Mouse (Mus musculus) lung, adult 2 months (tissue): Measurements from ENCODE around the gene Hist1h4d. TPM values are rescaled to one million over a fixed set of nuclear protein-coding genes. Genes with fewer than 3 reads are reported as not detected.
A peak's percentile ranks its signal among the peaks of the same experiment; 100 is the strongest.
"Not testable (repeated sequence)": the region's sequence is repeated elsewhere in the genome, so short reads cannot be mapped to it uniquely, and the experiment has no call there.

ENCODE experiments used
- DNase-seq: peaks from one replicate; pipeline ENCODE4 v3.0.0; 2022
- H3K4me1 ChIP-seq: fragments of 200-500 bp; 2 replicates; pipeline ENCODE4 v1.6.1; 2011; ENCODE audit warnings: low read length; ENCODE audit not compliant: control insufficient read depth, insufficient read depth
- H3K4me3 ChIP-seq: fragments of 200-500 bp; replicated peaks from 2 replicates; pipeline ENCODE3; 2011; ENCODE audit warnings: low read depth, mild to moderate bottlenecking, control low read depth, low read length; ENCODE audit errors: extremely low read depth
- CTCF ChIP-seq: fragments of 200-500 bp; IDR thresholded peaks from 2 replicates; pipeline ENCODE4 v1.5.1; 2011; ENCODE audit warnings: mild to moderate bottlenecking, low read length, control low read depth; ENCODE audit not compliant: insufficient read depth
- POLR2A ChIP-seq: fragments of 200-500 bp; IDR thresholded peaks from 2 replicates; pipeline ENCODE4 v1.6.1; 2011; ENCODE audit warnings: low read depth, mild to moderate bottlenecking, control low read depth, low read length, borderline replicate concordance; ENCODE audit errors: extremely low read depth
- WGBS: fragments of 180-500 bp; shearing (Covaris S2); methylation state at CpG from one replicate; pipeline ENCODE4 v1.1.7; 2018; 5-methylcytosine and 5-hydroxymethylcytosine counted together
- polyA plus RNA-seq: library from polyadenylated mRNA; depleted of rRNA; stranded (reverse); fragments of >200 nt; gene quantifications from 2 replicates; pipeline ENCODE4 v1.2.3, GENCODE M21; 2012

Hist1h4d gene
- polyA plus RNA-seq, 1 experiment = 9.0 TPM

DNA sequence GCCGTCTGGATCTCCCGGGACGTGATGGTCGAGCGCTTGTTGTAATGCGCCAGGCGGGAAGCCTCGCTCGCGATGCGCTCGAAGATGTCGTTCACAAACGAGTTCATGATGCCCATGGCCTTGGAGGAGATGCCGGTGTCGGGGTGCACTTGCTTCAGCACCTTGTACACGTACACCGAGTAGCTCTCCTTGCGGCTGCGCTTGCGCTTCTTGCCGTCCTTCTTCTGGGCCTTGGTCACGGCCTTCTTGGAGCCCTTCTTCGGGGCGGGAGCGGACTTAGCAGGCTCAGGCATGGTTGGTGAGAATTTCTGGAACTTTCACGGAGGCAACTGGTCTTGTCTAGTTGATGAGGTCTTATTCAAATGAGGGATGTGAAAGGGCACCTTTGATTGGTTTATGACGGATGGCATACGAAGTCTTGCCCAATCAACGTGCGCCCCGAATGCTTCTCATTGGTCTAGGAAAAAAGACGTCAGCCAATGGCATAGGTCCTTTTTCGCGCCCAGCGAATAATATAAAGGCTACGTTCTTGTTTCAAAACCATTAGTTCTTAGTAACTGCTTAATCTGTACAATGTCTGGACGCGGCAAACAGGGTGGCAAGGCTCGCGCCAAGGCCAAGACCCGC lies 7.4 kb upstream of the Hist1h4d start, which contains the start of the genes Hist1h2bf and Hist1h2ad:
TSS of gene Hist1h2bf (minus strand) at position 299 of the 627 bp plus-strand sequence.
TSS of gene Hist1h2ad (plus strand) at position 484 of the 627 bp plus-strand sequence.
- not testable (repeated sequence) for H3K4me1 ChIP-seq
- peak within 1 kb of the TSS; percentile 49 for H3K4me3 ChIP-seq
- WGBS = 2% methylated on average over 42 of the region's 42 CpGs
- TF ChIP-seq POLR2A = peak; percentile 33; the same call in 1 of the 2 replicates
- DNase-seq = peak; percentile 65

DNA sequence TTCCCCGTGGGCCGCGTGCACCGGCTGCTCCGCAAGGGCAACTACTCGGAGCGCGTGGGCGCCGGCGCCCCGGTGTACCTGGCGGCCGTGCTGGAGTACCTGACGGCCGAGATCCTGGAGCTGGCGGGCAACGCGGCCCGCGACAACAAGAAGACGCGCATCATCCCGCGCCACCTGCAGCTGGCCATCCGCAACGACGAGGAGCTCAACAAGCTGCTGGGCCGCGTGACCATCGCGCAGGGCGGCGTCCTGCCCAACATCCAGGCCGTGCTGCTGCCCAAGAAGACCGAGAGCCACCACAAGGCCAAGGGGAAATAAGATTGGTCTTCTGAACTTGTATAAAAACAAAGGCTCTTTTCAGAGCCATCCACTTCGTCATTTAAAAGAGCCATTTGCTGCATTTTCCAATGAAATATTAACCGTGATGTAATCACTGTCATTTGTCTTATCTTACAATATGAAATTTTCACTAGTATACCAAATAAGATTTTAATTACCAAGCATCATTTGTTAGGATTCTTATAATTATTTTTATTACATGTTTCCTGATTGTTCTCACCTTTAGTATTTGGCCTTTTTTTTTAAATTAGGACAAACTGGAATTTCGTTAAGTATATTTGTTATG lies 6.7 kb upstream of the Hist1h4d start:
- H3K4me1 ChIP-seq, DNase-seq, H3K4me3 ChIP-seq: not testable (repeated sequence)
- 4% methylated on average over 13 of the region's 39 CpGs for WGBS

DNA sequence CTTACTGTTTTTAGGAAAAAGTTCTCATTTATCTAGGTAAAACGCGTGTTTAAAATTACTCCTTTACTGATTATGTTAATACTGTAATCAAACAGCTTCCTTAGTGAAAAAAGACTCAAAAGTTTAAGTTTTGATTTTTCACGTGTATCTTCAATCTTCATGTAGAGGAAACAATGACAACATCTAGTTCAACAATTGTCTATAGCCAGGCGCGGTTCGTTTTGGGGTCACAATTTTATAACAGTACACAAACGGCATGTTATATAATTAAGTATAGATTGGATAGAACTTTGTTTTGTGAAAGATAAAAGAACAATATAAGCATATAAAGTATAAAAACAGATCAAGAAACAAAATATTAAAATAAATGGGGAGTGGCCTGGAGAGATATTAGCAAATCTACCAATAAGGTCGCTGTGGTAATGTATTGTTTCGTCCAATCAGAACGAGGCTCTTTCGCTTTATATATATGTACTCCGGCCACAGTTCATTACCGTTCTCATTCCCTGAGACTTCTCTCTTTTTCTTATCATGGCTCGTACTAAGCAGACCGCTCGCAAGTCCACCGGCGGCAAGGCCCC lies 6.0 kb upstream of the Hist1h4d start, which contains the start of gene Hist1h3d:
TSS of gene Hist1h3d (plus strand) at position 493 of the 581 bp plus-strand sequence.
- TF ChIP-seq CTCF = no peak
- 0 out of 2 replicates have a peak, but pooled peaks have one; percentile 17 for TF ChIP-seq POLR2A
- Histone ChIP-seq H3K4me1 (no peaks in the 10 kb centered on the region), H3K4me3 (peak within 1 kb of the TSS; percentile 54)
- DNase-seq = peak; percentile 36
- 2% methylated on average over 18 of the region's 18 CpGs for WGBS

DNA sequence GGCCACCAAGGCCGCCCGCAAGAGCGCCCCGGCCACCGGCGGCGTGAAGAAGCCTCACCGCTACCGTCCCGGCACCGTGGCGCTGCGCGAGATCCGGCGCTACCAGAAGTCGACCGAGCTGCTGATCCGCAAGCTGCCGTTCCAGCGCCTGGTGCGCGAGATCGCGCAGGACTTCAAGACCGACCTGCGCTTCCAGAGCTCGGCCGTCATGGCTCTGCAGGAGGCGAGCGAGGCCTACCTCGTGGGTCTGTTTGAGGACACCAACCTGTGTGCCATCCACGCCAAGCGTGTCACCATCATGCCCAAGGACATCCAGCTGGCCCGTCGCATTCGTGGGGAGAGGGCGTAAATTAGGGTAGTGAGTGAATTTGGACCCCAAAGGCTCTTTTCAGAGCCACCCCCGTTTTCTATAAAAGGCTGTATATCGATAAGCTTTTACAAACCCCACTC lies 5.5 kb upstream of the Hist1h4d start:
- WGBS = 2% methylated on average over 17 of the region's 40 CpGs
- not testable (repeated sequence) for H3K4me1 ChIP-seq
- DNase-seq = peak; percentile 32

DNA sequence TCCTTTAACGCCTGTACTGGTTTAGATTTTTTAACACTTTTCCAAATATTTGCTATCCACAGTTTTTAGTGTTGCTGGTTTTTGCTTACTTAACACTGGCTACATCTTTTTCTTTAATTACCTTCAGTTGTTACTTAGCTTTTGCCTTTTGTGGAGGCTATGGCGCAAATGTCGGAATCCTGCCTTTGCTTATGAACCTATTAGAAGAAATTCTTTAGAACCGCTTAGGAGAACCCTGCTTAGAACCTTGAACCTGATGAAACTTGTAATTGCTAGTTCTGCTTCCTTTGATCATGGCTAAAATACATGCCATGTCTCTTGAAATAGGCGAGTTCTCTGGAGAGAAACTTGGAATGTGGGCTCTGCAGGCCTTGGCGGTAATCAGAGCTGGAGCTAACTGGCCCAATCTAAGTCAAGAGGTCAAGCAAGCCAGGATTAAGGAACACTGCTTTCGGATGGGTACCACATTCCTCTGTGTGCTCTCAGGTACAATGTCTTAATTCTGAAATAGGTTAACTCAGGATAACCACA lies 5.0 kb upstream of the Hist1h4d start:
- Histone ChIP-seq H3K4me1 (no peaks in the 10 kb centered on the region), H3K4me3 (no peak overlapping the region)
- no peak for DNase-seq
- TF ChIP-seq POLR2A = no peak
- WGBS = 43% methylated on average over 7 of the region's 7 CpGs

More for the DNA sequence above, 5.5 kb upstream of the Hist1h4d start:
- H3K4me3 ChIP-seq = peak overlapping the region; percentile 54

DNA sequence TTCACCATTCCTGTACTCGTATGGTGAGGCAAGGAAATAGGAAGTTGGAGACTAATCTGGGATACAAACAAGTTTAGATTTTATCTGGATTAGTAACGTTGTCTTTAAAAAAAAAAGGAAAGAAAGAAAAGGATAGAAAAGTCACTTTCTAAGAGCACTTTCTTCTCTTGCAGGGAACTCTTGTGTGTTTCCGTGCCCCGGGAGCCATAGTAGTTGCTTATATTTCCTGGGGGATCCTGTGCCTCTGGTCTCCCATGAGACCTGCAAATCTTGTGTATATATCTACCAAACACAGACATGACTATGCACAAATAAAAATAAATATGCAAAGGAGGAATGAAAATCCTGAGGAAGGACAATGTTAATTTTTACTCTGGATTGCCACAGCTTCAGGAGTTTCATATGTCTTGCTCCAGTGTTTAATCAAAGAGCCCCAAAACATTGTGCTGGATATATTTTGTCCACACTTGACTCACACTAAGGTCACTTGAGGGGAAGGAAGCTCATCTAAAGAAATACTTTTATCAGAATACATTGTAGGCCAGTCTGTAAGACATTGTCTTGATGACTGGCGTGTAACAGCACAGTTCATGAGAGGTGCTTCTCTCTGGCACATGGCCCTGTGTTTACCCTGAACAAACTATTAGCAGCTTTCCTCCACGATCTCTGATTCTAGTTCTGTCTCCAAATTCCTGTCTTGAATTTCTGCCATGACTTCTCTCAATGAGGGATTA lies 4.3 kb upstream of the Hist1h4d start:
- TF ChIP-seq CTCF (no peak), POLR2A (no peak)
- no peak for DNase-seq
- no peak overlapping the region for H3K4me3 ChIP-seq
- WGBS = 52% methylated on average over 6 of the region's 6 CpGs
- H3K4me1 ChIP-seq = no peaks in the 10 kb centered on the region

DNA sequence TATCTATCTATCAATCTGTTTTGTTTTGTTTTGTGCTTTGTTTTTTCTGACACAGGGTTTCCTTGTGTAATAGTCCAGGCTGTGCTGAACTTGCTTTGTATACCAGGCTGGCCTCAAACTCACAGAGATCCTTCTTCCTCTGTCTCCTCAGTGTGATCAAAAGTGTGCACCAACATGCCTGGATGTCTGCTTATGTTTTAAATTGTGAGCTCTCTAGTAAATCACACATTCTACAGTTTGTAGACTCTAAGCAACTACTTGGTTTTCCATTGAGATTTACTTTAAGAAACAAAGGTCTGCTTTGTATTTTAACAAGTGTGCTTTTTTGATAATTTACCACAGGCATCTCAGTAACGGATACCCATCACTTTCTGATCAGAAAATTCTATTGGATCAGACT lies 3.6 kb upstream of the Hist1h4d start:
- DNase-seq = no peak
- 89% methylated on average over 1 of the region's 1 CpGs for WGBS
- TF ChIP-seq POLR2A (no peak), CTCF (no peak)
- Histone ChIP-seq H3K4me1 (no peaks in the 10 kb centered on the region), H3K4me3 (no peak overlapping the region)

DNA sequence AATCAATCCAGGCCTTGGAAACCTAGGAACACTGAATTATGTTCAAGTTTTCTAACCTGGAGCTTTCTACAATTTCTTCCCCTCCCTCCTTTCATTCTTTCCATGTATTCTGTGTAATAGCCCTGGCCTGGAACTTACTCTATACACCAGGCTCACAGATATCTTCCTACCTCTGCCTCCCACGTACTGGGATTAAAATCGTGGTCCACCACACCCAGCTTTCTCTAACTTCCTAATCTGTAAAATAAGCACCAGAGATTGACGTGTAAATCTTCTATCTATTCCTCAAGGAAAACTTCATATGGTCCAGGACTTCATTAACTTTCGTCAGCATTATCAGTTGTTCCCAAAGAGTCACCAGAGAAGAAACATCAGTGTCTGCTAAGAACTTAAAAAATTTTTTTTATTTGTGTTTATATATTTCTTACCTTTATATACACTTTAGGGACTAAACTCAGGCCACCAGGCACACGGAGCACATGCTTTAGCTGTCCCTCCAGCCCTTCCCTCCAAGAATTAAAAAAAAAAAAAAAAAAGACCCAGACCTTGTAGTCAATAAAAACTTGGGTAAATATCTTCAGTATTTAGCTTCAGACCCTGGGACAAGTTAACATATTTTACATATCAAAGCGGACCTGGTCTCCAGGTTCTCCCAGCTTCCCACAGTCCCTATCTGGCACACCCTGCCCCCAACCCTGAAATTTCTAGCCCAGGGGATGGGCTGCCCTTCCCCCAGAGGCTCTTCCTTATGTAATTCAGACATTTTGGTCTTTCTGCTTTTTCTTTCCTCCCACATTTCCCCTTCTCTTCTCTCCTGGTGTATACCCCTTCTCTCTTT lies 1.0 kb downstream of the Hist1h4d start:
- DNase-seq = no peak
- 21% methylated on average over 6 of the region's 6 CpGs for WGBS
- TF ChIP-seq POLR2A = no peak
- no peak for TF ChIP-seq CTCF
- Histone ChIP-seq H3K4me1 (peaks cover 2% of the 10 kb centered on the region; the same call in 1 of the 2 replicates), H3K4me3 (peak overlapping the region; percentile 73)
